Mouse (Mus musculus): ENCODE measurements at regions not wholly inside any gene's neighbourhood (a gene's known extent, or its start where the extent isn't known, plus 50 kb on each side); places are given as distances from the start of the nearest gene placed in this dataset.

- TF ChIP-seq CTCF (IDR thresholded peaks at IDR 0.05; ENCODE audit: control insufficient read depth, insufficient read depth, insufficient read length) (no peak), CEBPB (IDR thresholded peaks at IDR 0.05; ENCODE audit: low read depth) (no peak), FOSL1 (IDR thresholded peaks at IDR 0.05; ENCODE audit: insufficient read depth, low read length, poor library complexity, severe bottlenecking) (no peak), USF1 (IDR thresholded peaks at IDR 0.05; ENCODE audit: low read depth) (no peak)
These were observed 87.6 kb upstream of the Rbms3 start for GRCm38 (mm10) chr9:117717346-117717745.

Measured in C2C12 (cell line).